Mouse (Mus musculus) lung, embryonic 15.5 days (tissue): Measurements from ENCODE around the gene Ercc8. TPM values are rescaled to one million over a fixed set of nuclear protein-coding genes. Genes with fewer than 3 reads are reported as not detected.
A peak's percentile ranks its signal among the peaks of the same experiment; 100 is the strongest.

ENCODE experiments used
- ATAC-seq: fragments of 200-750 bp; cut with Nextera tagmentation; 2 replicates; pipeline ENCODE4 v1.8.0; 2017; ENCODE audit warnings: moderate number of reproducible peaks, borderline replicate concordance; ENCODE audit not compliant: low FRiP score, low TSS enrichment; ENCODE audit errors: extremely low read depth
- H3K27ac ChIP-seq: fragments of 300-500 bp; sonication (generic); 2 replicates; pipeline ENCODE4 v1.5.1; 2015; ENCODE audit warnings: moderate library complexity, mild to moderate bottlenecking, inconsistent platforms
- H3K27me3 ChIP-seq: fragments of 300-500 bp; sonication (generic); 2 replicates; pipeline ENCODE4 v1.6.1; 2015; ENCODE audit warnings: inconsistent platforms
- H3K36me3 ChIP-seq: fragments of 300-500 bp; sonication (generic); 2 replicates; pipeline ENCODE4 v1.6.1; 2015; ENCODE audit warnings: inconsistent platforms
- H3K4me1 ChIP-seq: fragments of 300-500 bp; sonication (generic); 2 replicates; pipeline ENCODE4 v1.6.1; 2015; ENCODE audit warnings: inconsistent platforms
- H3K4me2 ChIP-seq: fragments of 300-500 bp; sonication (generic); 2 replicates; pipeline ENCODE4 v1.6.1; 2015; ENCODE audit warnings: inconsistent platforms, mild to moderate bottlenecking, moderate library complexity
- H3K4me3 ChIP-seq: fragments of 300-500 bp; sonication (generic); 2 replicates; pipeline ENCODE4 v1.5.1; 2015; ENCODE audit warnings: mild to moderate bottlenecking, inconsistent platforms
- H3K9ac ChIP-seq: fragments of 300-500 bp; sonication (generic); 2 replicates; pipeline ENCODE4 v1.6.1; 2015; ENCODE audit warnings: inconsistent platforms
- H3K9me3 ChIP-seq: fragments of 300-500 bp; sonication (generic); 2 replicates; pipeline ENCODE4 v1.6.1; 2016; ENCODE audit warnings: inconsistent platforms
- WGBS: fragments of 180-500 bp; shearing (Covaris S2); methylation state at CpG from one replicate; pipeline ENCODE4 v1.1.7; 2015; 5-methylcytosine and 5-hydroxymethylcytosine counted together
- polyA plus RNA-seq: library from polyadenylated mRNA; unstranded; fragments of >200 nt; fragmentation: Nextera tagmentation; extraction: Ambion mirVana; gene quantifications from 2 replicates; pipeline ENCODE4 v1.2.1, GENCODE M21; 2015

The Ercc8 gene
- polyA plus RNA-seq, 1 experiment from 2014 or later, result 16.5 TPM

GRCm38 (mm10) chr13:108207447-108207846, 48.9 kb downstream of the Ercc8 start:
- peaks cover 1% of the 10 kb centered on the region; the same call in 1 of the 2 replicates for H3K27me3 ChIP-seq
- H3K27ac ChIP-seq, result no peak overlapping the region
- no peak for ATAC-seq
- no peak overlapping the region for H3K4me2 ChIP-seq
- H3K4me1 ChIP-seq, result no peaks in the 10 kb centered on the region
- H3K4me3 ChIP-seq, result no peak overlapping the region
- no peak overlapping the region for H3K9ac ChIP-seq
- no peaks in the 10 kb centered on the region for H3K9me3 ChIP-seq
- 80% methylated on average over 2 of the region's 2 CpGs for WGBS
- no peaks in the 10 kb centered on the region for H3K36me3 ChIP-seq

- no peak overlapping the region for H3K4me3 ChIP-seq
- H3K27me3 ChIP-seq, result peaks cover 5% of the 10 kb centered on the region; the same call in 1 of the 2 replicates
- H3K4me2 ChIP-seq, result no peak overlapping the region
- ATAC-seq, result no peak
- H3K27ac ChIP-seq, result no peak overlapping the region
- H3K9ac ChIP-seq, result no peak overlapping the region
- 59% methylated on average over 5 of the region's 5 CpGs for WGBS
- H3K4me1 ChIP-seq, result no peaks in the 10 kb centered on the region
- H3K36me3 ChIP-seq, result no peaks in the 10 kb centered on the region
- no peaks in the 10 kb centered on the region for H3K9me3 ChIP-seq
These were observed 49.6 kb downstream of the Ercc8 start for GRCm38 (mm10) chr13:108208090-108208489.

- H3K27me3 ChIP-seq, result peaks cover 25% of the 10 kb centered on the region
- 85% methylated on average over 8 of the region's 8 CpGs for WGBS
- H3K4me1 ChIP-seq, result peaks cover 17% of the 10 kb centered on the region
- H3K9me3 ChIP-seq, result no peaks in the 10 kb centered on the region
- ATAC-seq, result no peak
- no peak overlapping the region for H3K27ac ChIP-seq
- no peak overlapping the region for H3K4me2 ChIP-seq
- no peaks in the 10 kb centered on the region for H3K36me3 ChIP-seq
- no peak overlapping the region for H3K9ac ChIP-seq
- no peak overlapping the region for H3K4me3 ChIP-seq
These were observed 52.4 kb downstream of the Ercc8 start for GRCm38 (mm10) chr13:108210960-108211359.

GRCm38 (mm10) chr13:108212397-108213018, 54.0 kb downstream of the Ercc8 start:
- Histone ChIP-seq H3K4me3 (no peak overlapping the region), H3K4me1 (peaks cover 21% of the 10 kb centered on the region), H3K36me3 (no peaks in the 10 kb centered on the region), H3K27ac (no peak overlapping the region), H3K9ac (no peak overlapping the region), H3K27me3 (peaks cover 31% of the 10 kb centered on the region), H3K9me3 (no peaks in the 10 kb centered on the region), H3K4me2 (no peak overlapping the region)
- no peak for ATAC-seq
- 45% methylated on average over 5 of the region's 5 CpGs for WGBS

GRCm38 (mm10) chr13:108214081-108214484, 55.6 kb downstream of the Ercc8 start, which contains the start of gene Elovl7:
Gene Elovl7 (plus strand): TSS chr13:108214404.
- H3K4me2 ChIP-seq, result peak within 1 kb of the TSS; percentile 98
- H3K27me3 ChIP-seq, result peaks cover 31% of the 10 kb centered on the region
- peaks cover 21% of the 10 kb centered on the region for H3K4me1 ChIP-seq
- H3K9ac ChIP-seq, result peak within 1 kb of the TSS; percentile 64
- H3K36me3 ChIP-seq, result no peaks in the 10 kb centered on the region
- no peak within 1 kb of the TSS for H3K27ac ChIP-seq
- WGBS, result 0% methylated on average over 28 of the region's 40 CpGs
- no peaks in the 10 kb centered on the region for H3K9me3 ChIP-seq
- peak; percentile 96 for ATAC-seq
- peak within 1 kb of the TSS; percentile 69 for H3K4me3 ChIP-seq

GRCm38 (mm10) chr13:108214485-108215107, 56.1 kb downstream of the Ercc8 start:
- H3K4me3 ChIP-seq, result peak overlapping the region; percentile 69
- H3K9me3 ChIP-seq, result no peaks in the 10 kb centered on the region
- H3K27ac ChIP-seq, result no peak overlapping the region
- H3K9ac ChIP-seq, result peak overlapping the region; percentile 64
- peaks cover 21% of the 10 kb centered on the region for H3K4me1 ChIP-seq
- peak overlapping the region; percentile 98 for H3K4me2 ChIP-seq
- H3K27me3 ChIP-seq, result peaks cover 31% of the 10 kb centered on the region
- peak; percentile 72 for ATAC-seq
- under 1% methylated on average over 31 of the region's 50 CpGs for WGBS
- no peaks in the 10 kb centered on the region for H3K36me3 ChIP-seq

- Histone ChIP-seq H3K27me3 (peaks cover 31% of the 10 kb centered on the region), H3K4me1 (peaks cover 21% of the 10 kb centered on the region), H3K4me2 (peak overlapping the region; percentile 98), H3K27ac (no peak overlapping the region), H3K9ac (peak overlapping the region; percentile 64), H3K4me3 (peak overlapping the region; percentile 69), H3K9me3 (no peaks in the 10 kb centered on the region), H3K36me3 (no peaks in the 10 kb centered on the region)
- WGBS, result 2% methylated on average over 12 of the region's 12 CpGs
- no peak for ATAC-seq
These were observed 56.8 kb downstream of the Ercc8 start for GRCm38 (mm10) chr13:108215231-108215780.

- H3K4me1 ChIP-seq, result peaks cover 14% of the 10 kb centered on the region
- H3K9ac ChIP-seq, result no peak overlapping the region
- no peak overlapping the region for H3K27ac ChIP-seq
- no peaks in the 10 kb centered on the region for H3K9me3 ChIP-seq
- no peak overlapping the region for H3K4me2 ChIP-seq
- no peak for ATAC-seq
- H3K27me3 ChIP-seq, result peaks cover 13% of the 10 kb centered on the region
- 75% methylated on average over 7 of the region's 7 CpGs for WGBS
- no peak overlapping the region for H3K4me3 ChIP-seq
- H3K36me3 ChIP-seq, result no peaks in the 10 kb centered on the region
These were observed 61.2 kb downstream of the Ercc8 start for GRCm38 (mm10) chr13:108219773-108220172.

- H3K36me3 ChIP-seq, result no peaks in the 10 kb centered on the region
- no peak overlapping the region for H3K4me2 ChIP-seq
- H3K9ac ChIP-seq, result no peak overlapping the region
- no peaks in the 10 kb centered on the region for H3K4me1 ChIP-seq
- H3K4me3 ChIP-seq, result no peak overlapping the region
- H3K27ac ChIP-seq, result peak overlapping the region; percentile 53
- H3K27me3 ChIP-seq, result no peaks in the 10 kb centered on the region
- ATAC-seq, result no peak
- 31% methylated on average over 3 of the region's 3 CpGs for WGBS
- no peaks in the 10 kb centered on the region for H3K9me3 ChIP-seq
These were observed 70.7 kb downstream of the Ercc8 start for GRCm38 (mm10) chr13:108229191-108229590.

- no peaks in the 10 kb centered on the region for H3K4me1 ChIP-seq
- no peak overlapping the region for H3K9ac ChIP-seq
- 63% methylated on average over 6 of the region's 6 CpGs for WGBS
- no peak overlapping the region for H3K4me3 ChIP-seq
- H3K36me3 ChIP-seq, result no peaks in the 10 kb centered on the region
- H3K9me3 ChIP-seq, result no peaks in the 10 kb centered on the region
- no peaks in the 10 kb centered on the region for H3K27me3 ChIP-seq
- peak overlapping the region; percentile 53 for H3K27ac ChIP-seq
- no peak overlapping the region for H3K4me2 ChIP-seq
- no peak; the same call in 1 of the 2 replicates for ATAC-seq
These were observed 71.3 kb downstream of the Ercc8 start for GRCm38 (mm10) chr13:108229634-108230330.

GRCm38 (mm10) chr13:108240012-108240411, 81.5 kb downstream of the Ercc8 start:
- H3K9ac ChIP-seq, result no peak overlapping the region
- no peak overlapping the region for H3K27ac ChIP-seq
- H3K4me2 ChIP-seq, result no peak overlapping the region
- H3K4me3 ChIP-seq, result no peak overlapping the region
- H3K27me3 ChIP-seq, result no peaks in the 10 kb centered on the region
- WGBS, result 18% methylated on average over 4 of the region's 4 CpGs
- no peaks in the 10 kb centered on the region for H3K9me3 ChIP-seq
- ATAC-seq, result no peak
- H3K36me3 ChIP-seq, result no peaks in the 10 kb centered on the region
- peaks cover 4% of the 10 kb centered on the region for H3K4me1 ChIP-seq

- Histone ChIP-seq H3K27ac (no peak overlapping the region), H3K9ac (no peak overlapping the region), H3K9me3 (no peaks in the 10 kb centered on the region), H3K4me2 (no peak overlapping the region), H3K4me1 (peaks cover 4% of the 10 kb centered on the region), H3K36me3 (no peaks in the 10 kb centered on the region), H3K27me3 (no peaks in the 10 kb centered on the region), H3K4me3 (no peak overlapping the region)
- 66% methylated on average over 5 of the region's 5 CpGs for WGBS
- no peak for ATAC-seq
These were observed 83.2 kb downstream of the Ercc8 start for GRCm38 (mm10) chr13:108241715-108242114.
